Mouse (Mus musculus) midbrain, embryonic 11.5 days (tissue): Measurements from ENCODE around the gene Mfap1a. TPM values are rescaled to one million over a fixed set of nuclear protein-coding genes. Genes with fewer than 3 reads are reported as not detected.

ENCODE experiments used
- ATAC-seq: fragments of 200-750 bp; cut with Nextera tagmentation; 2 replicates; pipeline ENCODE4 v1.8.0; 2017; ENCODE audit warnings: moderate TSS enrichment, moderate library complexity; ENCODE audit not compliant: low FRiP score
- DNase-seq: peaks from one replicate; pipeline ENCODE4 v3.0.0; 2015; ENCODE audit warnings: low spot score; ENCODE audit errors: missing footprints
- H3K27ac ChIP-seq: fragments of 300-500 bp; sonication (generic); 2 replicates; pipeline ENCODE4 v1.5.1; 2014; ENCODE audit warnings: low read depth, low read length
- H3K27me3 ChIP-seq: fragments of 300-500 bp; sonication (generic); 2 replicates; pipeline ENCODE4 v1.6.1; 2014; ENCODE audit warnings: mild to moderate bottlenecking, low read length, moderate library complexity, mixed read lengths; ENCODE audit not compliant: control insufficient read depth, insufficient read depth
- H3K36me3 ChIP-seq: fragments of 300-500 bp; sonication (generic); 2 replicates; pipeline ENCODE4 v1.6.1; 2014; ENCODE audit warnings: mild to moderate bottlenecking, low read length, moderate library complexity, mixed read lengths; ENCODE audit not compliant: control insufficient read depth, insufficient read depth
- H3K4me1 ChIP-seq: fragments of 300-500 bp; sonication (generic); 2 replicates; pipeline ENCODE4 v1.6.1; 2014; ENCODE audit warnings: low read length; ENCODE audit not compliant: control insufficient read depth, insufficient read depth
- H3K4me2 ChIP-seq: fragments of 300-500 bp; sonication (generic); 2 replicates; pipeline ENCODE4 v1.6.1; 2014; ENCODE audit warnings: mild to moderate bottlenecking, moderate library complexity
- H3K4me3 ChIP-seq: fragments of 300-500 bp; sonication (generic); 2 replicates; pipeline ENCODE4 v1.5.1; 2014; ENCODE audit warnings: low read depth, low read length
- H3K9ac ChIP-seq: fragments of 300-500 bp; sonication (generic); 2 replicates; pipeline ENCODE4 v1.6.1; 2014; ENCODE audit warnings: low read length
- H3K9me3 ChIP-seq: fragments of 300-500 bp; sonication (generic); 2 replicates; pipeline ENCODE4 v1.6.1; 2016; ENCODE audit warnings: low read length; ENCODE audit not compliant: control insufficient read depth
- WGBS: fragments of 180-500 bp; shearing (Covaris S2); extraction: QIAGEN DNeasy Blood & Tissue Kit; methylation state at CpG from one replicate; pipeline ENCODE4 v1.1.7; 2014; 5-methylcytosine and 5-hydroxymethylcytosine counted together
- microRNA-seq: library from miRNA; unstranded; fragments of <30 nt; microRNA quantifications from one replicate; pipeline ENCODE4, GENCODE M21; 2017
- polyA plus RNA-seq: library from polyadenylated mRNA; unstranded; fragments of >200 nt; fragmentation: Nextera tagmentation; extraction: Ambion mirVana; gene quantifications from 2 replicates; pipeline ENCODE4 v1.2.1, GENCODE M21; 2014

Gene Mfap1a
- polyA plus RNA-seq, 1 experiment from 2014 or later: 27.0 TPM

DNA sequence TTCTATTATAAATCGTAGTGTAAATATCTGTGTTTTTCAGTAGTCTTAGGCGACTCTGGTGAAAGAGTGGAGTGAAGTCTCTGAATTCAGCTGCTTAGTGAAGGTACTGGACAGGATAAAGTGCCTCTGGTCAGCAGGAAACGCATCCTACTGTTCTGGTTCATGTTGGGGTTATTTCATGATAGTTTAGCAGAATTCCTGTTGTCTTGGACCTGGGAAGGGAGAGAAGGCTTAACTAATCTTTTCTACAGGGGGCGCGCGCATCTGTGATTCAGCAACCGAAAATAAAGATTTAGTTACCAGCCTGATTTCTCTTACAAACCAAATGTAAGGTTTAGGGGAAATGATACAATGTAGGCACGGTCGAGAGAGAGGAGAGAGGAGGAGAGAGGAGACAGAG lies 58.3 kb downstream of the Mfap1a start:
- H3K9me3 ChIP-seq: no peaks in the 10 kb centered on the region
- H3K4me3 ChIP-seq: peak overlapping the region; percentile 98
- peak overlapping the region; percentile 65; the same call in 1 of the 2 replicates for H3K27ac ChIP-seq
- WGBS: 20% methylated on average over 9 of the region's 9 CpGs
- no peak for ATAC-seq
- peaks cover 11% of the 10 kb centered on the region for H3K4me1 ChIP-seq
- H3K27me3 ChIP-seq: peaks cover under 1% of the 10 kb centered on the region; the same call in 1 of the 2 replicates
- H3K4me2 ChIP-seq: peak overlapping the region; percentile 68
- H3K9ac ChIP-seq: peak overlapping the region; percentile 61
- no peak for DNase-seq
- 0 out of 2 replicates have a peak, but pooled peaks cover 4% of the 10 kb centered on the region for H3K36me3 ChIP-seq

DNA sequence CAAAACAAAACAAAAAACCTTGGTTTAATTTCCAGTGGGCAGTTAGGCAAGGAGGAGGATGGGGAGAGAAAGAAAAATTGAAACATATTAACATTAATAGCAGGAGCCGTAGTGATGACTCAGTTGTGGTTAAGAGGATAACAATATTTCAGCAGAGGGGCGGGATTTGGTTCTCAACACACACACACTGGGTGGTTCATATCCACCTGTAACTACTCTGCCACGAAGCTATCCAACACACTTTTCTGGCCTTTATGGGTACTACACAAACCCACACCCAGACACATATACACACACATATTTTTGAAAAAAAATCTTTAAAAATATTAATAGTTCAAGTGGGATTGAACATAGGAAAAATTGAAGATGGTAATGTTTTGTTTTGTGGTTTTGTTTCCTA lies 59.5 kb downstream of the Mfap1a start:
- Histone ChIP-seq H3K4me2 (no peak overlapping the region), H3K9ac (no peak overlapping the region), H3K4me3 (no peak overlapping the region), H3K27ac (no peak overlapping the region), H3K27me3 (peaks cover 12% of the 10 kb centered on the region), H3K9me3 (no peaks in the 10 kb centered on the region), H3K4me1 (peaks cover 17% of the 10 kb centered on the region), H3K36me3 (0 out of 2 replicates have a peak, but pooled peaks cover 4% of the 10 kb centered on the region)
- no peak for ATAC-seq
- 96% methylated on average over 3 of the region's 3 CpGs for WGBS
- DNase-seq: no peak

GRCm38 (mm10) chr2:121446506-121446905 lies 60.0 kb downstream of the Mfap1a start:
- DNase-seq (no peak), ATAC-seq (no peak)
- Histone ChIP-seq H3K4me1 (peaks cover 20% of the 10 kb centered on the region), H3K27me3 (peaks cover 17% of the 10 kb centered on the region), H3K36me3 (0 out of 2 replicates have a peak, but pooled peaks cover 4% of the 10 kb centered on the region), H3K9me3 (no peaks in the 10 kb centered on the region), H3K9ac (no peak overlapping the region), H3K27ac (no peak overlapping the region), H3K4me3 (no peak overlapping the region), H3K4me2 (no peak overlapping the region)
- 83% methylated on average over 4 of the region's 4 CpGs for WGBS

DNA sequence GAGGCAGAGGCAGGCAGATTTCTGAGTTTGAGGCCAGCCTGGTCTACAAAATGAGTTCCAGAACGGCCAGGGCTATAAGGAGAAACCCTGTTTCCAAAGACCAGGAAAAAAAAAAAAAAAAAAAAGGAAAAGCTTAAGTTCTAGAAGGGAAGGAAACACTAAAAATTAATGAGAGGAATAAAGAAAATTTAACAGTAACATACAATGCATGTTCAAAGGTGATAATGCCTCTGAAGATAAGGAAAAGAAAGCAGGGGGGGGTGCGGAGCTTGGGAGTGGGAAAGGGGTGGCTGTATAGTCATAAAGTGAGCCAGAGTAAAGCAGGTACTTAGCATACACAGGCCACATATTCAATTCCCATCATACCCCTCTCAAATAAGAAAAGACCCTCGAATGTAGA lies 61.3 kb downstream of the Mfap1a start:
- ATAC-seq (no peak), DNase-seq (no peak)
- H3K9ac ChIP-seq: no peak overlapping the region
- WGBS: 87% methylated on average over 3 of the region's 3 CpGs
- peaks cover 22% of the 10 kb centered on the region for H3K27me3 ChIP-seq
- H3K27ac ChIP-seq: no peak overlapping the region
- no peak overlapping the region for H3K4me3 ChIP-seq
- no peaks in the 10 kb centered on the region for H3K36me3 ChIP-seq
- H3K4me2 ChIP-seq: no peak overlapping the region
- H3K9me3 ChIP-seq: no peaks in the 10 kb centered on the region
- H3K4me1 ChIP-seq: peaks cover 12% of the 10 kb centered on the region

GRCm38 (mm10) chr2:121444178-121444577 lies 62.3 kb downstream of the Mfap1a start, which contains the start of gene Ell3:
Ell3 (minus strand) TSS chr2:121444278.
- H3K4me1 ChIP-seq: peaks cover 11% of the 10 kb centered on the region
- DNase-seq: no peak
- ATAC-seq: no peak
- no peaks in the 10 kb centered on the region for H3K9me3 ChIP-seq
- peaks cover 22% of the 10 kb centered on the region for H3K27me3 ChIP-seq
- no peak within 1 kb of the TSS for H3K9ac ChIP-seq
- 78% methylated on average over 1 of the region's 1 CpGs for WGBS
- H3K27ac ChIP-seq: no peak within 1 kb of the TSS
- no peak within 1 kb of the TSS for H3K4me3 ChIP-seq
- no peaks in the 10 kb centered on the region for H3K36me3 ChIP-seq
- H3K4me2 ChIP-seq: no peak within 1 kb of the TSS

DNA sequence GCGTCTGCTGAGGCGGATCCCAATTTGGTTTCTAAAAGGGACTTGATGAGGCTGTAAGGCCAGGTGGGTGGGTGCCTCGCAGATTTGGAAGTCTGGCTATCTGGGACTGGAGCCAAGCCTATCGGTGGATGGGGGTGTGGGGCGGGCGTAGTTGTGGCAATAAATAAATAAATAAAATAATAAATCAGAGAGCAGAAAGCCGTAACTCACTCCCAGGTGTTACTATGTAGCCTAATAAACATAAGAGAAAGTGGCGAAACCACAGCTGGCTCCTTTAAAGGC lies 63.5 kb downstream of the Mfap1a start:
- Histone ChIP-seq H3K9me3 (no peaks in the 10 kb centered on the region), H3K27me3 (peaks cover 22% of the 10 kb centered on the region), H3K27ac (no peak overlapping the region), H3K4me2 (peak overlapping the region; percentile 63; the same call in 1 of the 2 replicates), H3K9ac (no peak overlapping the region), H3K4me3 (no peak overlapping the region), H3K36me3 (peaks cover 4% of the 10 kb centered on the region; the same call in 1 of the 2 replicates), H3K4me1 (peaks cover 9% of the 10 kb centered on the region)
- ATAC-seq: no peak
- DNase-seq: no peak
- WGBS: 22% methylated on average over 8 of the region's 8 CpGs

DNA sequence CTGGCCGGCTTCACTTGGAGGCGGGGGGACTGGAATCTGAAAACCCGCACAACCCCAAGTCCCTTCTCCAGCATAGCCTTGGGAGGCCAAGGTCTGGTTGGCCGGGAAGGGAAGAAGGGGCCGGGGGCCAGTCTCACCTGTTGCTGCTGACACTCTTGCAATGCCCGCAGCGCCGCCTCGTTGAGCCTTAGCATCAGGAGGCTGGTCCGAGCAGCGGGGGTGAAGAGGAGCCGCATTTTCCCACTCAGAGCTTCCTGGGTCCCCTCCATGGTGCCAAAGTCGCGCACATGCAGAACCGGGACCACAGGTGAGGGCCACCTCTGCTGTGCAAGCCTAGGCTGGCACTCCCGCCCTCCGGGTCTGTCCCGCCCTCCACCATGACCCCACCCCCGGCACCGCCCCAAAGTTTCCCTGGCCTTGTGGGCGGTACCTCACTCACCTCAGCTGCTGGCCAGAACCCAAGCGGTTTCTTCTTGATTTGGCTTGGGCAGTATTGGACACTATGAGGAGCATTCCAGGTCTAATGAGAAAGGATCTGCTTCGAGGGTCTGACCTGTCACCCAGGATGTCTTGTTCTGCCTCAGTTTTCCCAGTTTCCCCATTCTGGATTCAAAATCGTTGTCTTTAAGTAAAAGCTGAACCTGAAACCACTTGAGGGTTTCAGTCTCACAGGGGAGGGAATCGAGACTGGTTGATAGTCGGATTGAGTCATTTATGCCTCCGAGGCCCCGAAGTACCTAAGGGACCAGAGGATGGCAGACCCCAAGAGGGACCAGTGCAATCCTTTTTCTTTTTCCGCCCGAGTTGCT lies 64.0 kb downstream of the Mfap1a start:
- peaks cover 9% of the 10 kb centered on the region for H3K4me1 ChIP-seq
- DNase-seq (peak; percentile 90), ATAC-seq (peak; percentile 69; the same call in 1 of the 2 replicates)
- no peak overlapping the region for H3K27ac ChIP-seq
- peaks cover 7% of the 10 kb centered on the region; the same call in 1 of the 2 replicates for H3K36me3 ChIP-seq
- H3K27me3 ChIP-seq: peaks cover 22% of the 10 kb centered on the region
- H3K4me3 ChIP-seq: peak overlapping the region; percentile 33
- peak overlapping the region; percentile 63 for H3K4me2 ChIP-seq
- peak overlapping the region; percentile 40 for H3K9ac ChIP-seq
- no peaks in the 10 kb centered on the region for H3K9me3 ChIP-seq
- WGBS: 2% methylated on average over 30 of the region's 30 CpGs

Small RNA genes within 50 kb of the gene (microRNA-seq; reads per million reads assigned to microRNA genes)
- gene Gm22953: not detected

Other genes with a start within 250 kb of the Mfap1a start
- 132 and 138 TPM in 2 replicates for gene Trp53bp1, start 235.3 kb downstream of the Mfap1a start, polyA plus RNA-seq
- 11.2 and 14.3 TPM in 2 replicates for gene Map1a, start 217.1 kb downstream of the Mfap1a start, polyA plus RNA-seq
- 10.3 and 11.2 TPM in 2 replicates for gene Ppip5k1, start 151.3 kb downstream of the Mfap1a start, polyA plus RNA-seq
- 3.8 and 4.1 TPM in 2 replicates for gene Ckmt1, start 149.0 kb downstream of the Mfap1a start, polyA plus RNA-seq
- not detected in 2 replicates for gene Strc, start 119.5 kb downstream of the Mfap1a start, polyA plus RNA-seq
- 505 and 510 TPM in 2 replicates for gene Pdia3, start 92.9 kb downstream of the Mfap1a start, polyA plus RNA-seq
- gene Catsper2, start 92.9 kb downstream of the Mfap1a start, polyA plus RNA-seq: 1.6 and 2.0 TPM in 2 replicates
- gene Ell3, start 62.4 kb downstream of the Mfap1a start, polyA plus RNA-seq: 2.2 and 2.5 TPM in 2 replicates
- 467 and 471 TPM in 2 replicates for gene Serf2, start 57.5 kb downstream of the Mfap1a start, polyA plus RNA-seq
- gene Hypk, start 53.4 kb downstream of the Mfap1a start, polyA plus RNA-seq: 118 and 128 TPM in 2 replicates
- gene Serinc4, start 49.9 kb downstream of the Mfap1a start, polyA plus RNA-seq: 0.48 and 0.77 TPM in 2 replicates
- 69.1 and 76.0 TPM in 2 replicates for gene Mfap1b, start 32.6 kb downstream of the Mfap1a start, polyA plus RNA-seq
- 13.4 and 14.6 TPM in 2 replicates for gene Wdr76, start 58 bp upstream of the Mfap1a start, polyA plus RNA-seq